Mouse (Mus musculus) forebrain, embryonic 12.5 days (tissue): ENCODE measurements around the gene Slc15a2. TPM values are rescaled to one million over a fixed set of nuclear protein-coding genes. Genes with fewer than 3 reads are reported as not detected.

Experiments used
- ATAC-seq: fragments of 200-750 bp; cut with Nextera tagmentation; 2 replicates; pipeline ENCODE4 v1.8.0; 2017; ENCODE audit warnings: moderate TSS enrichment; ENCODE audit not compliant: low FRiP score
- H3K27ac ChIP-seq: fragments of 300-500 bp; sonication (generic); 2 replicates; pipeline ENCODE4 v1.5.1; 2016; ENCODE audit warnings: mild to moderate bottlenecking
- H3K27me3 ChIP-seq: fragments of 300-500 bp; sonication (generic); 2 replicates; pipeline ENCODE4 v1.6.1; 2016; ENCODE audit warnings: mild to moderate bottlenecking
- H3K36me3 ChIP-seq: fragments of 300-500 bp; sonication (generic); replicated peaks from 2 replicates; pipeline ENCODE4 v1.6.1; 2016; ENCODE audit warnings: mild to moderate bottlenecking
- H3K4me1 ChIP-seq: fragments of 300-500 bp; sonication (generic); 2 replicates; pipeline ENCODE4 v1.6.1; 2016
- H3K4me2 ChIP-seq: fragments of 300-500 bp; sonication (generic); 2 replicates; pipeline ENCODE4 v1.6.1; 2016; ENCODE audit warnings: mild to moderate bottlenecking, moderate library complexity
- H3K4me3 ChIP-seq: fragments of 300-500 bp; sonication (generic); replicated peaks from 2 replicates; pipeline ENCODE4 v1.5.1; 2016; ENCODE audit warnings: mild to moderate bottlenecking
- H3K9ac ChIP-seq: fragments of 300-500 bp; sonication (generic); 2 replicates; pipeline ENCODE4 v1.6.1; 2016; ENCODE audit warnings: mild to moderate bottlenecking
- H3K9me3 ChIP-seq: fragments of 300-500 bp; sonication (generic); 2 replicates; pipeline ENCODE4 v1.6.1; 2016
- WGBS: fragments of 180-500 bp; shearing (Covaris S2); methylation state at CpG from one replicate; pipeline ENCODE4 v1.1.7; 2016; 5-methylcytosine and 5-hydroxymethylcytosine counted together
- microRNA-seq: library from miRNA; unstranded; fragments of <30 nt; microRNA quantifications from one replicate; pipeline ENCODE4, GENCODE M21; 2017
- polyA plus RNA-seq: library from polyadenylated mRNA; unstranded; fragments of >200 nt; fragmentation: Nextera tagmentation; extraction: Ambion mirVana; gene quantifications from 2 replicates; pipeline ENCODE4 v1.2.1, GENCODE M21; 2016

Slc15a2 gene
- polyA plus RNA-seq, 1 experiment from 2014 or later = 4.9 TPM

- no peak for ATAC-seq
- no peaks in the 10 kb centered on the region for H3K36me3 ChIP-seq
- no peaks in the 10 kb centered on the region for H3K4me1 ChIP-seq
- H3K27ac ChIP-seq = no peak overlapping the region
- no peak overlapping the region for H3K4me2 ChIP-seq
- H3K27me3 ChIP-seq = no peaks in the 10 kb centered on the region
- no peak overlapping the region for H3K9ac ChIP-seq
- 91% methylated on average over 2 of the region's 2 CpGs for WGBS
- no peak overlapping the region for H3K4me3 ChIP-seq
- no peaks in the 10 kb centered on the region for H3K9me3 ChIP-seq
Observed at GRCm38 (mm10) chr16:36710794-36711193, 74.0 kb downstream of the Slc15a2 start.

GRCm38 (mm10) chr16:36709405-36709804 is 75.4 kb downstream of the Slc15a2 start:
- Histone ChIP-seq H3K27ac (no peak overlapping the region), H3K4me2 (no peak overlapping the region), H3K36me3 (no peaks in the 10 kb centered on the region), H3K9me3 (no peaks in the 10 kb centered on the region), H3K9ac (no peak overlapping the region), H3K27me3 (no peaks in the 10 kb centered on the region), H3K4me1 (no peaks in the 10 kb centered on the region), H3K4me3 (no peak overlapping the region)
- ATAC-seq = no peak
- 95% methylated on average over 17 of the region's 17 CpGs for WGBS

GRCm38 (mm10) chr16:36708751-36709150 is 76.0 kb downstream of the Slc15a2 start:
- Histone ChIP-seq H3K4me2 (no peak overlapping the region), H3K36me3 (no peaks in the 10 kb centered on the region), H3K4me3 (no peak overlapping the region), H3K4me1 (no peaks in the 10 kb centered on the region), H3K9ac (no peak overlapping the region), H3K27me3 (no peaks in the 10 kb centered on the region), H3K27ac (no peak overlapping the region), H3K9me3 (no peaks in the 10 kb centered on the region)
- WGBS = 86% methylated on average over 7 of the region's 7 CpGs
- no peak for ATAC-seq

- Histone ChIP-seq H3K9me3 (no peaks in the 10 kb centered on the region), H3K9ac (no peak overlapping the region), H3K27ac (no peak overlapping the region), H3K27me3 (no peaks in the 10 kb centered on the region), H3K4me2 (no peak overlapping the region), H3K4me1 (no peaks in the 10 kb centered on the region), H3K36me3 (no peaks in the 10 kb centered on the region), H3K4me3 (no peak overlapping the region)
- ATAC-seq = no peak
- 64% methylated on average over 6 of the region's 6 CpGs for WGBS
Observed at GRCm38 (mm10) chr16:36707702-36708423, 76.9 kb downstream of the Slc15a2 start.

GRCm38 (mm10) chr16:36700484-36700883 is 84.3 kb downstream of the Slc15a2 start:
- H3K27ac ChIP-seq = no peak overlapping the region
- no peak overlapping the region for H3K4me3 ChIP-seq
- H3K9ac ChIP-seq = no peak overlapping the region
- no peaks in the 10 kb centered on the region for H3K4me1 ChIP-seq
- H3K36me3 ChIP-seq = no peaks in the 10 kb centered on the region
- H3K27me3 ChIP-seq = no peaks in the 10 kb centered on the region
- no peak overlapping the region for H3K4me2 ChIP-seq
- WGBS = 94% methylated on average over 2 of the region's 2 CpGs
- ATAC-seq = no peak
- H3K9me3 ChIP-seq = no peaks in the 10 kb centered on the region

Small RNAs within 50 kb of the gene (microRNA-seq; reads per million reads assigned to microRNA genes)
- not detected for gene Gm22617

Other genes starting within 250 kb of the Slc15a2 start
- gene Casr, start 222.8 kb downstream of the Slc15a2 start, polyA plus RNA-seq = 0.18 and 0.22 TPM in 2 replicates
- gene Cd86, start 118.9 kb downstream of the Slc15a2 start, polyA plus RNA-seq = 0.68 and 1.3 TPM in 2 replicates
- 0.51 and 1.0 TPM in 2 replicates for gene Ildr1, start 91.0 kb downstream of the Slc15a2 start, polyA plus RNA-seq
- 66.3 TPM in 2 replicates for gene Iqcb1, start 43.4 kb upstream of the Slc15a2 start, polyA plus RNA-seq
- 0.59 and 0.98 TPM in 2 replicates for gene Eaf2, start 90.0 kb upstream of the Slc15a2 start, polyA plus RNA-seq
- 74.7 and 91.1 TPM in 2 replicates for gene Golgb1, start 90.2 kb upstream of the Slc15a2 start, polyA plus RNA-seq
- gene Hcls1, start 150.0 kb upstream of the Slc15a2 start, polyA plus RNA-seq = 1.0 and 1.7 TPM in 2 replicates
- gene Fbxo40, start 205.5 kb upstream of the Slc15a2 start, polyA plus RNA-seq = 0.22 TPM in 1 of 2 replicates, not detected in the other
- 12.9 and 15.5 TPM in 2 replicates for gene Polq, start 226.8 kb upstream of the Slc15a2 start, polyA plus RNA-seq